Mouse (Mus musculus) layer of hippocampus, adult 2 months (tissue): Measurements from ENCODE around the gene Adap2. TPM values are rescaled to one million over a fixed set of nuclear protein-coding genes. Genes with fewer than 3 reads are reported as not detected.
A peak's percentile ranks its signal among the peaks of the same experiment; 100 is the strongest.

Experiments
- DNase-seq, 2 experiments: peaks; one replicate each; pipeline ENCODE4 v3.0.0; 2022; ENCODE audit warnings: low spot score in 2 of 2
- H3K27ac ChIP-seq: fragments of 200-600 bp; 2 replicates; pipeline ENCODE4 v1.8.1; 2022
- H3K4me3 ChIP-seq: fragments of 200-600 bp; 2 replicates; pipeline ENCODE4 v1.8.1; 2022; ENCODE audit warnings: mild to moderate bottlenecking
- CTCF ChIP-seq: fragments of 200-600 bp; conservative IDR thresholded peaks from 2 replicates; pipeline ENCODE4 v1.8.1; 2022; ENCODE audit warnings: antibody characterized with exemption, mild to moderate bottlenecking, moderate library complexity
- total RNA-seq, 2 experiments: library from RNA; stranded (reverse); gene quantifications; 2 replicates each; pipeline ENCODE4 v1.2.3; 2021

Gene Adap2
- total RNA-seq, 2 experiments from 2014 or later = 6.1 to 8.2 TPM

DNA sequence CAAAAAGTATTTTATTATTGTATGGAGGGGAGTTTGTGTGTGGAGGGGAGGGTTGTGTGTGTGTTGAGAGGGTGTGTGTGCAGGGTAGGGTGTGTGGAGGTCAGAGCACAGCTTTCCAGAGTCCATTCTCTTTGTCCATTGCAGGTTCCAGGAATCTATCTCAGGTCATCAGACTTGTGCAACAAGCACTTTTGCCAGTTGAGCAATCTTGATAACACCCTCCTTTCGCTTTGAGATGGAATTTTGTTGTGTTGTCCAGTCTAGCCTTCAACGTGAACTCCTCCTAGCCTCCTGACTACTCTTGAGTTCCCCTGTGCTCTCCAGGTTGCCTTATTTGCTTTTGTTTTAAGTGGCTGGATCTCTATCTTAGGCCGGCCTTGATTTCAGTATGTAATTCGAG lies 36.4 kb downstream of the Adap2 start:
- no peak for DNase-seq
- H3K4me3 ChIP-seq = no peak overlapping the region
- no peak overlapping the region for H3K27ac ChIP-seq
- no peak for TF ChIP-seq CTCF

DNA sequence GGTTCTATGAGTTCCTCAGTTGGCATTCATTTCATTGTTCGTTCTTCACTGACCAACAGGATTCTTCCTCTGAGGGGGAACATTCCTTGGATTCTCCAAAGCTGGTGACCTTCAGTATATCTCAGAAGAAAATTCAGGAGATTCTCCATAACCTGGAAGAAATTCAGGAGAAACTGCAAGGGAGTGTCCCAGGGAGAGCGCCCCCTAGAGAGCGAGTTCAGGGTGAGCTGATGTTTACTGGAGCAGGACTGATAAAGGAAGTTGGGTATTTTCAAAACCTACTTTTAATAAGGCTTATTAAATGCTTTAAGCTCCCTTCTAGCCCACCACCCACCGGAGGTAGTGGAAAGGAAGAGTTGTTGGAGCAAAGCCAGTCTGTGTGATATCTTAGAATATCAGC lies 39.9 kb downstream of the Adap2 start:
- DNase-seq = no peak
- no peak overlapping the region for H3K4me3 ChIP-seq
- H3K27ac ChIP-seq = no peak overlapping the region
- peak; percentile 49 for TF ChIP-seq CTCF

GRCm38 (mm10) chr11:80196351-80196750 lies 42.4 kb downstream of the Adap2 start:
- Histone ChIP-seq H3K27ac (no peak overlapping the region), H3K4me3 (no peak overlapping the region)
- TF ChIP-seq CTCF = no peak
- DNase-seq = no peak

DNA sequence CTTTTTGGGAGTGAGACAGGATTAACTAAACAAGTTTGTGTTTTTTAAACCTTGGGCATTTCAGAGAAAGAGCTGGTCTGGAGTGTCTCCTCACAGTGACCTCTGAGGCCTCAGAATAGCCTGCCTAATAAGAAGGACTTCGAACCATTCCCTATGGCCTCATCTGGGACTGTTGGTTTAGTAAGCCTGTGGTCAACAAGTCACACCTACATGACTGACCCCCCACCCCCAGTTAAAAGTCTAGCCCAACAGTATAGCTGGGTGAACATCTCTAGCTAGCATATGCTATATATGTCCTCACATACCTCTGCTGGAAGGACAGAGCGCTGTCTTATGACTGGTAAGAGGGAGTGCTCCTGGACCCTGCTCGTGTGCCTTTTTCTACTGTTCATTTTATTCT lies 45.4 kb downstream of the Adap2 start:
- no peak overlapping the region for H3K27ac ChIP-seq
- DNase-seq = no peak
- no peak for TF ChIP-seq CTCF
- H3K4me3 ChIP-seq = no peak overlapping the region

GRCm38 (mm10) chr11:80199773-80200172 lies 45.9 kb downstream of the Adap2 start:
- DNase-seq = no peak
- H3K27ac ChIP-seq = no peak overlapping the region
- H3K4me3 ChIP-seq = no peak overlapping the region
- peak; percentile 52 for TF ChIP-seq CTCF

- TF ChIP-seq CTCF = peak; percentile 71
- H3K27ac ChIP-seq = no peak overlapping the region
- H3K4me3 ChIP-seq = no peak overlapping the region
- DNase-seq = no peak
Measured at GRCm38 (mm10) chr11:80200326-80200725, 46.4 kb downstream of the Adap2 start.

GRCm38 (mm10) chr11:80202296-80202695 lies 48.4 kb downstream of the Adap2 start:
- Histone ChIP-seq H3K27ac (no peak overlapping the region), H3K4me3 (no peak overlapping the region)
- TF ChIP-seq CTCF = no peak
- no peak for DNase-seq

- no peak overlapping the region for H3K4me3 ChIP-seq
- no peak overlapping the region for H3K27ac ChIP-seq
- TF ChIP-seq CTCF = no peak
- DNase-seq = peak; percentile 38 to 40
Measured at GRCm38 (mm10) chr11:80204037-80204436, 50.1 kb downstream of the Adap2 start.

DNA sequence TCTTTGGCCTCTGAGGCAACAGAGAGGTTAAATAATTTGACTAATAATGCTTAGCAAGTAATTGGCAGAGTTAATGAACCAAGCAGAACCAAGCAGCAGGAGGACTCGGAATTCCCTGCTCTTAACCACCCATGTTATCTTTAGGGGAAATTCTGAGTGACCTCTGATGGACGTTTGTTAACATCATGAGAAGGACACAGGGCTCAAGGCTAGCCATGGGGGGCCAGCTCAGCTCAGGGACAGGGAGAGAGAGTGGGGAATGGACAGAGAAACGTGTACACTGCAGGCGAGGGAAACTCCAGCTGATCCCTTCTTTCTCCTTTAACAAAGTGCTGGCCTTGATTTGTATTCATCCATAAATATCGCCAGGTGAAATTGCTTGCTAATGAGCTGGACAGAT lies 51.0 kb downstream of the Adap2 start:
- no peak for DNase-seq
- Histone ChIP-seq H3K4me3 (no peak overlapping the region), H3K27ac (no peak overlapping the region)
- TF ChIP-seq CTCF = no peak

GRCm38 (mm10) chr11:80208465-80208859 lies 54.6 kb downstream of the Adap2 start:
- Histone ChIP-seq H3K27ac (no peak overlapping the region), H3K4me3 (no peak overlapping the region; the same call in 1 of the 2 replicates)
- no peak for DNase-seq
- no peak for TF ChIP-seq CTCF

GRCm38 (mm10) chr11:80208860-80209800 lies 55.2 kb downstream of the Adap2 start, which contains the start of gene Rhot1:
Gene Rhot1 (plus strand): TSS chr11:80209019.
- peak within 1 kb of the TSS; percentile 95 for H3K27ac ChIP-seq
- DNase-seq = peak; percentile 94 to 98
- peak within 1 kb of the TSS; percentile 100 for H3K4me3 ChIP-seq
- TF ChIP-seq CTCF = peak; percentile 98

DNA sequence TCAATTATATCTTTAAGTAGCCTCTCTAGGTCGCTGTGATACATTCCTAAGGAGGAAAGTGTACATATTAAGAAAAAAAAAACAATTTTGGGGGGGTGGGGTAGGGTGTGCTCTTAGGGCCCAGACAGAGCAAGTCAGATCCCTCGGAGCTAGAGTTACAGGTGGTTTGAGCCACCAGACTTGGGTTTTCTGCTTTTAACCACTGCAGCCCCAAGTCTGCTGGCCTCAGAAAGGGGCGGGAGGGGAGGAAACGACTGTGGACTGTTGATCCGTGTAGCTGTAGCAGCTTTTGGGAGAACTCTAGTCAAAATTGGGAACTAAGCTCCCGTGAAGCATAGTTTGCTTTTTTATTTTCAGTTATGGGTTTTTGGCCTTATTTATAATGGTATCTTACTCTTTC lies 56.4 kb downstream of the Adap2 start:
- TF ChIP-seq CTCF = no peak
- DNase-seq = no peak
- Histone ChIP-seq H3K4me3 (peak overlapping the region; percentile 100), H3K27ac (no peak overlapping the region)

DNA sequence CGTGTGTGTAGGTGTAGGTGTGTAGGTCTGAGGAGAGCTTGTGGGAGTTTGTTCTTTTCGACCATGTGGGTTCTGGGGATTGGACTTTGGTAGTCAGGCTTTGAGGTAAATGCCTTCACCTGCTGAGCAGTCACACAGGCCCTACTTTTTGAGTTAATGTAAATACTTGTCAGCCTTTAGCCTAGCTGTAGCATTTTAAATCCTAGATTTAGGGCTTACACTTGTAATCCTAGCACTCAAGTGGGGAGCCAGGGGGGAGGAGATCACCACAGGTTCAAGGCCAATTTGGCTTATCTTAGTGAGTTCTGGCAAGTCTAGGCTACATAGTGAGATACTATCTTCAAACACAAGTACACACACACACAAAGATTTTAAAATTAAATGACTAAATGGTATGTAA lies 58.4 kb downstream of the Adap2 start:
- no peak for TF ChIP-seq CTCF
- no peak for DNase-seq
- Histone ChIP-seq H3K4me3 (no peak overlapping the region), H3K27ac (no peak overlapping the region)

GRCm38 (mm10) chr11:80215291-80215690 lies 61.4 kb downstream of the Adap2 start:
- H3K27ac ChIP-seq = no peak overlapping the region
- no peak overlapping the region for H3K4me3 ChIP-seq
- DNase-seq = no peak
- no peak for TF ChIP-seq CTCF
